Mouse (Mus musculus) ES-E14 (cell line): ENCODE results near the gene Shisa7.

Experiments
- HCFC1 ChIP-seq: IDR thresholded peaks from 2 replicates; pipeline ENCODE4 v1.6.1; 2012; ENCODE audit warnings: low read length, inconsistent platforms, borderline replicate concordance; ENCODE audit not compliant: insufficient read depth
- MAFK ChIP-seq: IDR thresholded peaks from 2 replicates; pipeline ENCODE4 v1.6.1; 2014; ENCODE audit warnings: mild to moderate bottlenecking, low read depth, low read length, inconsistent platforms; ENCODE audit not compliant: insufficient read depth
- ZC3H11A ChIP-seq: IDR thresholded peaks from 2 replicates; pipeline ENCODE4 v1.6.1; 2012; ENCODE audit warnings: low read depth, mild to moderate bottlenecking, inconsistent platforms, low read length, borderline replicate concordance
- ZNF384 ChIP-seq: IDR thresholded peaks from 2 replicates; pipeline ENCODE4 v1.6.1; 2012; ENCODE audit warnings: low read depth, low read length, inconsistent platforms

GRCm38 (mm10) chr7:4783667-4784268 is 60.7 kb downstream of the Shisa7 start:
- TF ChIP-seq ZNF384 (no peak), ZC3H11A (no peak), MAFK (no peak), HCFC1 (no peak)
